Mouse (Mus musculus): ENCODE data around the gene Rnf223. TPM values are rescaled to one million over a fixed set of nuclear protein-coding genes. Genes with fewer than 3 reads are reported as not detected.

Gene Rnf223
- total RNA-seq, 2 experiments from 2014 or later, result not detected

- intact Hi-C loops (cut with DNase I), result loop anchor here (5.0 to 10.0 kb wide), 2 partner anchors 68 to 226 kb away; no protein-coding TSS in a partner anchor
- DNase-seq, result no peak
- Histone ChIP-seq H3K4me3 (no peak overlapping the region), H3K27ac (no peak overlapping the region)
- no peak for TF ChIP-seq CTCF (IDR thresholded peaks at IDR 0.05)
Measured at GRCm38 (mm10) chr4:156100501-156100900, 29.8 kb upstream of the Rnf223 start.

DNA sequence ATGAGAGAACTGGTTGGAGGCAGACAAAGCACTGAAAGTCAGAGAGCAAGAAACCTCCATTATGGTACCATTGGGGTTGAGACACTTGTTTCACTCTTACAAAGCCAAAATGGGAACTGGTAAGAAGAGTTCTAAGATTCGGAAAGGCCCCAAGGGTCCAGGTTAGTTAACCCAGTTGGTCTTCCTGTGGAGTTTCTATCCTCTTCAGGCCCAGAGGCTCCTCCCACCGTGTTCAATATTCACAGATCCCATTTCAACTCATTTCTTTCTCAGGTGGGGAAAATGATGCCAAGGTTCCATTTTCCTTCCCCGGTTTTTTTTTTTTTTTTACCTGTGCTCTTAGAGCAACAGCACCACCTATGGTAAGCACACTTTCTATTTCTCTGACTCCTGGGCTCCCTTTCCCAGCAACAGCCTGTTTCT is 28.8 kb upstream of the Rnf223 start:
- TF ChIP-seq CTCF (IDR thresholded peaks at IDR 0.05), result peak; percentile 57
- Histone ChIP-seq H3K4me3 (no peak overlapping the region), H3K27ac (no peak overlapping the region)
- intact Hi-C loops (cut with DNase I), result loop anchor here (1.0 to 10.0 kb wide), 3 partner anchors 69 to 227 kb away; no protein-coding TSS in a partner anchor
- no peak for DNase-seq

DNA sequence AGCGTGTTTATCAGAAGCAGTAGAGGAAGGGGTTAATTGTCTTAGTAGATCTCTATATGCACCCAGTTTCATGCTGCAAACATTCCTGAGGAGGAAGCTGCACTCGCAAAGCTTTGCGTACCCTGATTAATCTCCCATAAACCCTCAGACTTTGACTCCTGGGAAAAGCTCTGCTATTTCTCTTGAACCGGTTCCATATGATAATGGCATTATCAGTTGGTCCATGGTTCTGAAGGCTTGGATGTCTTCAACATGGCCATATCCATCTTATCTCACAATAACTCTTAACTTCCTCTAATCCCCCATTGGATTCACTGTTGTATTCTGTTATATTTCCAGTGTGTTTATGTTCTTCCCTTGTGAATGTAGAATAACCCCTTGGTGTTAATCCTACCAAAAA is 27.0 kb upstream of the Rnf223 start:
- intact Hi-C loops (cut with DNase I), result loop anchor here (5.0 to 10.0 kb wide), 2 partner anchors 71 to 229 kb away; no protein-coding TSS in a partner anchor
- no peak overlapping the region for H3K27ac ChIP-seq
- DNase-seq, result no peak
- TF ChIP-seq CTCF (IDR thresholded peaks at IDR 0.05), result no peak
- no peak overlapping the region for H3K4me3 ChIP-seq

DNA sequence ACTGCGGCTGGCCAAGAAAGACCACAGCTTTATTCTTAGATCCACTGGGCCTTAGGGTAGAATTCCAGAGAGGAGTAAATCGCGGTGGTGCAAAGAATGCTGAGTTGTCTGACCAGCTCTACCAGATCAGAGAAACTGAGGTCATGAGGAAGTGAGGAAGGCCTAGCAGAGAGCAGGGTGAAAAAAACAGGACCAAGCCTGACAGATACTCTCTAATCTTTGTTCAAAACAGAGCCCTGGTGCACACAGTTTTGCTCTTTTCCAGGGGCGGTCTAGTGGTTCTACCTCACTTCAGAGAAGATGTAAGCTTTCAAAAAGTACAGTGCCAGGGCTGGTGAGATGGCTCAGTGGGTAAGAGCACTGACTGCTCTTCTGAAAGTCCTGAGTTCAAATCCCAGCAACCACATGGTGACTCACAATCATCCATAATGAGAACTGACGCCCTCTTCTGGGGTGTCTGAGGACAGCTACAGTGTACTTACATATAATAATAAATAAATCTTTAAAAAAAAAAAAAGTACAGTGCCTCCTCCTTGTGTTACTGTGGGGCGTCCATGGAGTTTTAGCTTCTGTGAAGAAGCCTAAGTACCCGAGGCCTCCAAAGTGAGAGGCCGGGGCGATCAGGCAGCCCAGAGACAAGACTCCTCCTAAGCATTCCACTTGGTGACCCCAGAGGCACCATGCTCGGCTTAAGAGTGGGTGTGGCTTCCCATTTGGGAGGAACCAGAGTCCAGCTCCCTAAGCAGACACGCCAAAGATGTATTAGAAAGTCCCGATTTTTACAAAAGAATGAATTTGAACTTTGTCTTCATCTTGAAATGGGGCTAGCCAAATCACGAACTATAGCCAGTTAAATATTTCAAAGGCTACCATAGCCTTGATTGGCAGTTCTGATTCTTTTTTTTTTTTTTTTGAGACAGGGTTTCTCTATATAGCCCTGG is 21.4 kb upstream of the Rnf223 start:
- intact Hi-C loops (cut with DNase I), result loop anchor here (5.0 to 10.0 kb wide), 2 partner anchors 117 to 234 kb away; partner anchors contain the start of genes B3galt6 and Sdf4
- 0 out of 2 replicates have a peak, but pooled peaks have one; percentile 6 for TF ChIP-seq CTCF (IDR thresholded peaks at IDR 0.05)
- Histone ChIP-seq H3K27ac (peak overlapping the region; percentile 91), H3K4me3 (peak overlapping the region; percentile 92)
- peak; percentile 58 for DNase-seq

- Histone ChIP-seq H3K27ac (peak within 1 kb of the TSS; percentile 91), H3K4me3 (peak within 1 kb of the TSS; percentile 92)
- peak; percentile 98 for DNase-seq
- intact Hi-C loops (cut with DNase I), result loop anchor here (2.0 to 10.0 kb wide), 3 partner anchors 87 to 235 kb away; partner anchors contain the start of genes Agrn, B3galt6 and Sdf4
- TF ChIP-seq CTCF (IDR thresholded peaks at IDR 0.05), result no peak
Measured at GRCm38 (mm10) chr4:156109570-156110331, 20.6 kb upstream of the Rnf223 start, which contains the start of gene 9430015G10Rik. TSS of gene 9430015G10Rik (plus strand) at chr4:156109982.

GRCm38 (mm10) chr4:156124077-156124476 is 6.2 kb upstream of the Rnf223 start:
- no peak for TF ChIP-seq CTCF (IDR thresholded peaks at IDR 0.05)
- DNase-seq, result no peak
- no peak overlapping the region for H3K27ac ChIP-seq
- intact Hi-C loops (cut with DNase I), result no loop called here
- no peak overlapping the region for H3K4me3 ChIP-seq

DNA sequence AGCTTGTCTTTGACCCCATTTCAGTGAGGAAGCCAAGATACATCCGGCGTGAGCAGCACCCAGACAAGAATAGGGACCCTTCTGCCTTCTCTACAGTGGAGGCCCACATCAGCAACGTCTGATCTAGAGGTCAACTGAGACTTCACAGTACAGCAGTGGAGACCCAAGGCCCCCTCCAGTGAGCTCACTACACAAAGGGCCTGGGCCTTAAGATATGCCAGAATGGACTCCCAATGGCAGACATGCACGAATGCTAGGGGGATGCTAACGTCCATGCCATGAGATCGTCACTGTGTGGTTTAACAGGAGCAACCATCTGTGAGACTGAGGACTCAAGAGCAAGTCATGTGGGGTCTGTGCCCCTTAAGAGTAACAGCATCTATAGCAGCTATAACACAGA is 4.9 kb upstream of the Rnf223 start:
- H3K27ac ChIP-seq, result no peak overlapping the region
- intact Hi-C loops (cut with DNase I), result no loop called here
- TF ChIP-seq CTCF (IDR thresholded peaks at IDR 0.05), result no peak
- DNase-seq, result no peak
- no peak overlapping the region for H3K4me3 ChIP-seq

- H3K27ac ChIP-seq, result no peak overlapping the region
- intact Hi-C loops (cut with DNase I), result no loop called here
- TF ChIP-seq CTCF (IDR thresholded peaks at IDR 0.05), result no peak
Measured at GRCm38 (mm10) chr4:156126841-156127240, 3.5 kb upstream of the Rnf223 start.

DNA sequence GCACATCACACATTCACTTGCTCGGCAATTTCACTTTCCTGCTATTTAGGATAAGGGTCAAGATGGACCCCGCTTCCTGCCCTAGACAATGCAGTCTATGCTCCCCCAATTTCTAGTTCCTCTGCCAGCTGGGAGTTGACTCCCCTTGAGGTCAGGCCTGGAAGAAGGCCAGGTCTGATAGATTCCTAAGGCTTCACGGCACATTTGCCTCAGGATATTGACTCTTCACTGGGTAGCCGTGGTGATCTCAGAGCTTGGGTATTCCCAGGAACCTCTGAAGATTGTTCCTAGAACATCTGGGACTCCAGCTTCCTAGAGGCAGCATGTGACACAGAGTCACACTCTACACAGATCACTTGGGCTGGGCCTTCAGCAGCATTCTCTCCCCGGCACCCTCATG is 1.6 kb upstream of the Rnf223 start:
- Histone ChIP-seq H3K4me3 (no peak overlapping the region), H3K27ac (no peak overlapping the region)
- DNase-seq, result no peak
- intact Hi-C loops (cut with DNase I), result no loop called here
- no peak for TF ChIP-seq CTCF (IDR thresholded peaks at IDR 0.05)

More at GRCm38 (mm10) chr4:156126841-156127240, 3.5 kb upstream of the Rnf223 start:
- no peak overlapping the region for H3K4me3 ChIP-seq
- no peak for DNase-seq

GRCm38 (mm10) chr4:156130940-156131339 is 627 bp downstream of the Rnf223 start:
- H3K4me3 ChIP-seq, result no peak overlapping the region
- no peak for TF ChIP-seq CTCF (IDR thresholded peaks at IDR 0.05)
- intact Hi-C loops (cut with DNase I), result no loop called here
- no peak for DNase-seq
- no peak overlapping the region for H3K27ac ChIP-seq

- H3K4me3 ChIP-seq, result no peak overlapping the region
- intact Hi-C loops (cut with DNase I), result no loop called here
- H3K27ac ChIP-seq, result peak overlapping the region; percentile 16; the same call in 1 of the 2 replicates
- no peak for TF ChIP-seq CTCF (IDR thresholded peaks at IDR 0.05)
- DNase-seq, result no peak
Measured at GRCm38 (mm10) chr4:156133334-156133733, 3.0 kb downstream of the Rnf223 start.

GRCm38 (mm10) chr4:156133943-156134605 is 3.8 kb downstream of the Rnf223 start:
- intact Hi-C loops (cut with DNase I), result no loop called here
- no peak for DNase-seq
- no peak for TF ChIP-seq CTCF (IDR thresholded peaks at IDR 0.05)
- no peak overlapping the region for H3K4me3 ChIP-seq
- no peak overlapping the region for H3K27ac ChIP-seq
